Mouse (Mus musculus) mesoderm, embryonic 11.5 days (tissue): Measurements from ENCODE around the gene Dctpp1.

Source experiments
- DNase-seq: peaks from one replicate; pipeline ENCODE4 v3.0.0-alpha.2; 2012; ENCODE audit warnings: low read depth, low spot score

Dctpp1 gene

DNA sequence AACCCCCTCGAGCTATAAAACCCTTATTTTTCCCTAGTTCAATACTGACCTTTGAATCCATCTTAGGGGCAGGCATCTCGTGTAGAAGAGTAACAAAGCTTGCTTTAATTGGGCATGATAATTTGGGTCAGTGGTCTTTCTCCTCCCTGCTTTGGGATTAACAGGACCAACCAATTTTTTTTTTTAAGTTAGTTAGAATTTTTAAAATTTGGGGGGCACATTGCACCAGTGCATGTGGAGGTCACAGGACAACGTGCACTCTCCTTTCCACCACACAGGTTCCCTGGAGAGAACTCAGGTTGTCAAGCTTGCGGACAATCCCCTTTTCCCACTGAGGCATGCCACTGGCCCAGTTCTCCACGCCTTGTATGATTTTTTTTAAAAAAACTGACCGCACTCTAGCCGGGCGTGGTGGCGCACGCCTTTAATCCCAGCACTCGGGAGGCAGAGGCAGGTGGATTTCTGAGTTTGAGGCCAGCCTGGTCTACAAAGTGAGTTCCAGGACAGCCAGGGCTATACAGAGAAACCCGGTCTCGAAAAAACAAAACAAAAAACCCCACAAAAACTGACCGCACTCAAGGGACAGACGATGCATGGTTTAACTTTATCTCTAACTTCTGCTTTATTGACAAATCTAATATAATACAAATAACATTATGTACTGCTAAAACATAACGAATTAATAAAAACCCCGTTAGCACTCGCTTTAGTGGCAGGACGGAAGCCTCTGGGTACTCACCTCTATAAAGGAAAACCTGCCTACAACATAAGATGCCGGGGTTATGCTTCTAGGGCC is 28.5 kb downstream of the Dctpp1 start:
- DNase-seq = no peak

DNA sequence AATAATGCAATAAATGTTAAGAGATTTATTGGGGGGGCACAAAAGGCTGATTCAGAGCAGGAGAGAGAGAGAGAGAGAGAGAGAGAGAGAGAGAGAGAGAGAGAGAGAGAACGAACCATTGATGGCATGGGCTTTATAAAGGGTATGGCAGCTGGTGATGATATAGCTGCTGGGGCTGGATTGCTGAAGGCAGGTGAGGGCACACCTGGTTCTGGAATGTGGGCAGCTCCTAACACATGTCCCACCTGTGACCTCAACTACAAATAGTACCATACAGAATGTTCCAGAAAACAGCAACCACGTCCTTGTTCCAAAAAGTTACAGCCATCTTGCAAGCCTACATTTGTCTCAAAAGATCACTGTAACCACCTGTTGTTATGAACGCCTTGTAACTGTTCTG is 29.1 kb downstream of the Dctpp1 start:
- no peak for DNase-seq

DNA sequence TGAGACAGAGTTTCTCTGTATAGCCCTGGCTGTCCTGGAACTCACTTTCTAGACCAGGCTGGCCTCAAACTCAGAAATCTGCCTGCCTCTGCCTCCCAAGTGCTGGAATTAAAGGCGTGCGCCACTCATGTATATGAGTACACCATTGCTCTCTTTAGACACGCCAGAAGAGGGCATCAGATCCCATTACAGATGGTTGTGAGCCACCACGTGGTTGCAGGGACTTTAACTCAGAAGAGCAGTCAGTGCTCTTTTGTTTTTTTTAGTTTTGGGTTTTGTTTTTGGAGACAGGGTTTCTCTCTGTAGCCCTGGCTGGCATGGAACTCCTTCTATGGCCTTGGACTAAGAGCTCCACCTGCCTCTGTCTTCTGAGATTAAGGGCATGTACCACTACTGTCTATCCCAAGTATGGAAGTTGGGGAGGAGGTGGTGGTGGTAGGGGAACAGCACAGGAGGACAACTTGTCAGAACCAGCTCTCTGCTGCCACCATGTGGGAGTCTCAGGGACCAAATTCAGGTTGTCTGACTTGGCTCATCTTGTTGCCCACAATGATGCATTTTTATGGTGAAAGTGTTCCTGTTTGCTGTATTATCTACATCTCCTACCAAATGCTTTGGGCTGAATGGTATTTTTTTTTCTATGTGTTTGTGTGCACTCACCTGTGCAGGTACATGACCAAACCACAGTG is 31.8 kb downstream of the Dctpp1 start:
- peak; percentile 78 for DNase-seq

DNA sequence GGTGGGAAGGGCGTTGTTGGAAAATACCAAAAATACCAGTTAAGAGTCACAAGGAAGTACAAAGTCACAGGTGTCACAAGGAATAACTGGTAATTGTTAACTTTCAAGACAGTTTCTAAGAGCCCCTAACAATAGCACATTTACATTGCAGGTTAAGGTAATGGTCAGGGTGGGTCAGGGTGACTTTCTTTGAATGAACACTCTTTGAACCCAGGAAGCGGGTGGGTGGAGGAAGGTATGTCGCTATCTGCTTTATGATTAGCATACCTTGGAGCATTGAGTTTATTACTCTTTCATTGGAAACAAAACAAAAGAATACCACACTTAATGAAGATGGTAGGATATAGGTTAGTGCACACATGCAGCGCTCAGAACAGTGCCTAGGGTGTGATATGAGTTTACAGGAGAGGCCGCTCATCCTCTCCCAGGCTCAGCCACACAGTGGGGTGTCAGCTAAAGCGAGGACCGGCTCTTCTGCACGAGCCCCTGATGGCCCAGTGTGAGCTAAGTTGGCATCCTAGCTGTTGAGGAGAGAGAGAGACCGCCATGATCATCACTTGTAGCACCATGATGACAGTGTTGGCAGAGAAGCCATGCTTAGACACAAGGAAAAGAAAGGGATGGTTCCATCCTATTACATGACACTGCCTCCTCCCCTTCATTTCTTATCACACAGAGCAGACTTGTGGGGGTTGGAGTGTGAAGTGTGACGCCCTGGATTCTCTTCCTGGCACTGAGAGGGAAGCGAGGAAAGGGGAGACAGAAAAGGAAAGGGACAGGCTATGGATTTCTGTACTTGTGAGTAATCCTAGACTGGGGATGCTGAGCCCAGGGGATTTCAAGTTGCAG is 35.1 kb downstream of the Dctpp1 start:
- no peak for DNase-seq

DNA sequence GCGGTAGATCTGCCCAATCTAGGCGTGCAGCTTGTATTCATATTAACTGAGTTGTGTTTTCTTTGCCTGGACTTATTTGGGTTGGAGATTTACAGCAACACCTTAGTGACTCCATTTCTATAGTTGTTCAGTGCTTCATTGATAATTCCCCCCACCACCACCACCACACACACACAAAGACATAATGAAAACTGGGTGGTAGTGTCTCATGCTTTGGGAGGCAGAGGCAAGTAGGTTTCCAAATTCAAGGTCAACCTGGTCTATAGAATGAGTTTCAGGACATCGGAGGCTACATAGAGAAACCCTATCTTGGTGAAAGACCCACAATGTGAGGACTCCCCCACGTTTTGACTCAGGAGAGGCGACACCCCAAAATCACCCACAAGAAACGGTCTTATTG is 35.9 kb downstream of the Dctpp1 start:
- DNase-seq = no peak

DNA sequence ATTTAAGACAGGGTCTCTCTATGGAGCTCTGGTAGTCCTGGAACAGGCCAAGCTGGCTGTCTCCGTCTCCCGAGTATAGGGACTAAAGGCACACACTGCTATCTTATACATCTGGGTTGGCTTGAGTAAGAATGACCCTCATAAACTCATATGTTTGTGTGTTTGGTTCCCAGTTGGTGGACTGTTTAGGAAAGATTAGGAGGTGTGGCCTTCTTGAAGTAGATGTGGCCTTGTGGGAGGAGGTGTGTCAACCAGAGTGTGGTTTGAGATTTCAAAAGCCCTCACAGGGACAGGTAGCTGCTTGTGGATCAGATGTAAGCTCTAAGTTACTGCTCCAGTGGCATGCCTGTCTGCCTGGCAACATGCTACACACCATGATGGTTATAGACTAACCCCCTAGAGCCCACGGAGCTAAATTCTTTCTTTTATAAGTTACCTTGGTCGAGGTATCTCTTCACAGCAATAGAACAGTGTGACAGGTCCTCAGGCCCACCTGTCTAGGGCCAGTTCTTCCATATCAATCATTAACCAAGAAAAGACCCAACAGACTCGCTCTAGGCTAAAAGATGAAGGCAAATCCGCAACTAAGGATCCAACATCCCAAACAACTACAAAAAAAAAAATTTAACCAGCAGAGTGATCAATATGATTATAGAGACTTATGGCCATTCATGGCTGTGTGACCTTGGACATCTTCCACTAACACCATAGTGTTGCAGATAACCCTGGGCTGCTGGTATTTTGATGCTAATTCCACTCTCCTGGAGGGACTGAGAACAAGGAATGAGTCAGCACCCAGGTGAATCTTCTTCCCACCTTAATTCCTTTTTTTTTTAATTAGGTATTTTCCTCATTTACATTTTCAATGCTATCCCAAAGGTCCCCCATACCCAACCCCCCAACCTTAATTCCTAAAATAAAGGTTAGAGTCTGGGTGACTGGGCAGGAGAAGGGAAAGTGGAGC is 36.7 kb downstream of the Dctpp1 start:
- DNase-seq = no peak

DNA sequence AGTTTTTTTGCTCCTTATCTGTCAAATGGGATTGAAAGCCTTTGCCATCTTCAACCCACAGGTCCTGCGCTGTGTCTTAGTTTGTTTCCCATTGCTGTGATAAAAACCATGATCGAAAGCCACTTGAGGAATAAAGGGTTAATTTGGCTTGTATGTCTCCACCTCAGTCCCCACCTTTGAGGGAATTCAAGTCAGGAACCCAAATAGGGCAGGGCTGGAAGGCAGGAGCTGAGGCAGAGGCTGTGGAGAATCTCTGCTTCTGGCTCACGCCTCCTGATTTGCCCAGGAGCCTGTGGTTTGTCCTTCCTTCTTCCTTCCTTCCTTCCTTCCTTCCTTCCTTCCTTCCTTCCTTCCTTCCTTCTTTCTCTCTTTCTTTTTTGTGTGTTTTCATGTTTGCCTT is 37.4 kb downstream of the Dctpp1 start:
- DNase-seq = no peak

DNA sequence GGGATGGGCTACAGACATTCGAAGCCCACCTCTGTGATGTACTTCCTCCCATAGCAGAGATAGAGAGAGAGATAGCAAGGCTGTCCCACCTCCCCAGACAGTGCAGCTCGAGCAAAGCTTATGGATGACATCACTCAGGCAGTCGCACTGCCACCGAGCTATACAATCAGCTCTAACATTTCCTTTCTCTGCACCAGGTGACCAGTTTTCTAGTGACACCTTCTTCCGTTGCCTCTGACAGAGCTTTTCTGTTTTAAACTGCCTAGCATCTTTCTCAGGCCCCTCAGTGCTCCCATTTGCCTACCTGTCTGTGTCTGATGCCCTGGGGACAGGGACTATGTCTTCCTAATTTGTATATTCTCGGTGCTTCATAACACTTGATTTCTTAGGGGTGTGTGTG is 40.1 kb downstream of the Dctpp1 start:
- DNase-seq = no peak

DNA sequence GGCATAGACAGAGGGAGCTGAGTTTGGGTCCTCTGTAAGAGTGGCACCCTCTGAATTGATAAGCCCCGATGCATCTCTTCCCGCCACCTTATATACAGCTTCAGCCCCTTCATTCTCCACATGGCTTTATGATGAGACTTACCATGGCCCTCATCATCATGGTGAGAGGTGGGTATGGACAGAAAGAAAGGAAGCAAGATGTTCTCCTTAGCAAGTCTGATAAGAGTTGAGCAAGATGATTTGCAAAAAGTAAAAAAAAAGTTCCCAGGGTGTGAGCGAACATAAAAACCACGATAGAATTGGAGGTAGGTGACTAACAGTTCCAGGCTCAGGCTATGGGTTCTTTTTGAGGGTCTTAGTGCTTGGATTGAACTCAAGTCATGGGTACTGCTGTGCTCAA is 41.8 kb downstream of the Dctpp1 start:
- DNase-seq = no peak

DNA sequence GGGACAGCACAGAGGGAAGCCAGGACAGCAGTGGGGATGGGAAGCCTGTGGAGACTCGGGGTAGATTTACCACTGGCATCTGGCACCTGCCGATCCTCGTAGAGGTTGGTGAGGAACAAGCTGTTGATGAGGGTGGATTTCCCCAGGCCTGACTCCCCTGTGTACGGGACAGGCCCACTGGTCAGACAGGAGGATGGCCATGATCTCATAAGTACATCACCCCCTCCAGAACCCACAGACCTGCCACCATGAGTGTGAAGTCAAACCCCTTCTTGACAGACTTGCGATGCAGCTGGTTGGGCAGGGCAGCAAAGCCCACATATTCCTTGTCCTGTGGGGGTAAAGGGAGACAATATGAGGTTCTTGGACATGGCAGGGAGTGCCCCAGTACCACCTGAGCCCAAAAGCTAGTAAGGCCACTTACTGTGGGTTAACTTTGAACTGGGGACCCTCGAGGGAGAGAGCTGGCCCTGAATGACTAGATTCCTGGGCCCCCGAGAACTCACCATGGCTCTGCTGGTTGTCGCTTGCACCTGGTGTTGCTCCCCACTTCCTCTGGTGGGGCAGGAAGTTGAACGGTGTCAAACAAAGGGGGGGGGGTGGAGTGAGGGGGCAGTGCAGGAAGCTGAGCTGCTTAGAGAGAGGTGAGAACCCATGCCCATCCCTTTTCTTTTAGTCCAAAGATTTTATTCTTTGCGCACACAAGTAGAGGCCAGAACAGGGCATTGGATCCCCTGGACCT is 42.4 kb downstream of the Dctpp1 start:
- DNase-seq = no peak

DNA sequence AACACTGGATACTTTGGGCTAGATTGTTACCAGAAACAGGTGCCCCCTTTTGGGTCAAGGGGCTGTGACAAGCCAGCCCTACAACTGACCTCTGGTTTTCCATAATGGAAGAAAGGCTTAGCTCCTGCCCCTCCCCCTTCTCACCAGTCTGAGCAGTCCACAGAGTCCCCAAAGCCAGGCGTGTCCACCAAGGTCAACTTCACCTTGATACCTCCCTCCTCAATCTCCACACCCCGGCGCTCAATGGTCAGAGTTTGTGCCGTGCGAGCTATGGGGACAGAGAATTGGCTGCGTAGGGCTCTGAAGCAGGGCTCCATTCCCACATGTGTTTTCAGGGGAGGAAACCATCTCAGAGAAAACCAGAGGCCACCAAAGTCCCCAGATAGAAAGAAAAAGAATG is 43.0 kb downstream of the Dctpp1 start:
- DNase-seq = no peak

DNA sequence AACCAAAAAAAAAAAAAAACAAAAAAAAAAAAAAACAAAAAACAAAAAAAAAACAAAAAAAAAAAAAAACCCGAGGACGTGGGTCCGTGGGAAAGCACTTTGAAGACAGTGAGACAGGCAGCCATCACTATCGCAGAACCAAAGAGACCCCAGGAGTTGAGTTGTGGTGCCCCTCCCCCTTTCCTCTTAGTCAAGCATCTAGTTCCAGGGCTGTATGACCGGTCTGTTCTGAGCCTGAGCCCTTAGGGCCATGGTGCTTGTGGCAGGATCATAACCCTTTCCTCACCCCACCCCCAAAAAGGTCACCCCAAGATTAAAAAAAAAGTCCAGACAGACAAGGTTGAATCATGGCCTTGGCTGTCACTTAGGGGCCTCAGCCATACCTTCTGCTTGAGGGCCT is 44.2 kb downstream of the Dctpp1 start:
- no peak for DNase-seq

DNA sequence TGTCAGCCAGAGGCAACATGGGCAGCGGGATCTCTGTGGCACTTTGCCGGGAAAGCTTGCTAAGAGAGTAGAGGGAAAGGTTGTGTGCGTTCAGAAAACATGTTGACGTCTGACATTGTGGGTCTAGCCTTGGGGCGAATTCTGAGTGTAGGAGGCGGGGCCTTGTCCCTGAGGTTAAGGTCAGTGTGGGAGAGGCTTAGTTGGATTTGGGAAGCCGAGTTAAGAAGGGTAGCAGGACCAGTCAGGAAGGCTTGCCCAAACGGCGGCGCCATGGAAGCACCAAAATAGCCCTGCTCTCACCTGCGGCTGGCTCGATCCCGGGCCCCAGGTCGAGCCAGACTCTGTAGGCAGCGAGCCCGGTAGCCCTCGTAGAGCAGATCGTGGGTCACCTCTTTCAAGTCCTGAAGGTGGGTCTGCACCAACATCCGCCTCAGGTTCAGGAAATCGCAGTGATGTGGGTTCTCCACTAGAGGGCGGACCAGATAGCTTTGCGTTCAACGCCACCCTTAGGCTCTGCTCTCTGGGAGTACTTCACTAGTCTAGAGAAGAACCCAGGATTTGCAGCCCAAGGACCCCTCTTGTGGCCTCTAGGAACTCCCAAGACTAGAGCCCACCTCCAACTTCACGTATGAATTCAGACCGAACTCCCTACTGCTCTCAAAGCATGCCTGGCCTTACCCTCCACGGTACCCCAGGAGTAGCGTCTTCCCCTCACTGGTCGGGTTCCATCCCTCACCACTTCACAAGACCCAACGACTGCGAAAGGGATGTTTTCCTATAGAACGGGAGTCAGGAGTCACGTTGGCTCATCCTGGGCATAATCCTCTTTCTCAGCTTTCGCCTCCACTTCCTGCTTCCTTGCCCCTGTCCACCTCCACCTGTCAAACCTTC is 45.3 kb downstream of the Dctpp1 start:
- DNase-seq = peak; percentile 78

DNA sequence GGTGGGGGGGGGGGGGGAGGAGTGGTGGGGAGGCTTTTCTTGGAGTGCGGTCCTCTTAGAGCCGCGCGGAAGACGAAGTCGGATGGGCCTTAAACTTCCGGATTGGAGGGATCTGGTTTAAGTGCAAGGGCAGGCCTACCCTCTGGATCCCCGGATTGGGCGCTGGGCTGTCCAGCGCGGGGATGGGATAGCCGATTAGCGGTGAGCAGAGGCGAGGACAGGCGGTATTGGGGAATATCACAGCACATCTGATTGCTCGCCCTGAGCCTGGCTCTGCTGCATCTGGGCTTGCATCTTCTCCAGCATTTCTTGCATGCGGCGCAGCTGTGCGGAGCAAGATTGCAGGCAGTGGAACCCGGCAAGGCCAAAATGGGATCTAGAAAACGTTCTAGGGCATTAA is 46.0 kb downstream of the Dctpp1 start:
- no peak for DNase-seq

DNA sequence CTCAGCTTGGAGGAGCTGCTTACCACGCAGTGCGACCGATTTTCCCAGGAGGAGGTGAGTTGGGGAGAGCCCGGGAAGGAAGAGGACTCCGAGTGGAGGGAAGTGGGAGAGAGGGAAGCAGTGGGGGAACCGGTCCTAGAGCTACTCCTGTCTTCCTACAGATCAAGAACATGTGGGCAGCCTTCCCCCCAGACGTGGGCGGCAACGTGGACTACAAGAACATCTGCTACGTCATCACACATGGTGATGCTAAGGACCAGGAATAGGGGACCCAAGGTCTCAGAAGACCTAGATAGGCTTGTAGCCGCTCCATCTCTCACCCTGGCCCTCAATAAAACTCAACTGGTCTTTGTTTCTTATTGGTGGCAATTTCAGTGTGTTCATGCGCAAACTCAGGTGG is 46.6 kb downstream of the Dctpp1 start:
- DNase-seq = no peak

DNA sequence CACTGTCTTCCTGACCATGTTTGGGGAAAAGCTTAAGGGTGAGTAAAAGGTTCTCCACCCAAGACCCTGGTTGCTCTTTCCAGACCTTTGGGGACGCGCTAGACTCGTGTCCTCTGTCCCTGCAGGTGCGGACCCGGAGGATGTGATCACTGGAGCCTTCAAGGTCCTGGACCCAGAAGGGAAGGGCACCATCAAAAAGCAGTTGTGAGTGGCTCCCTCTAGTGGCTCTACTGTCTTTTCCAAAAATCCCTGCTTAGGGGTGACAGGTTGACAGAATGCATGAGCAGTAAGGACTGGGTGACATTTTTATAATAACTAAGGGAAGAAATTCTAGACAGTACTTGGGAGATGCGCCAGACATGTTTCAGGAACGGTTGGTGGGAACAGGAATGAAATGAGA is 47.0 kb downstream of the Dctpp1 start:
- no peak for DNase-seq

DNA sequence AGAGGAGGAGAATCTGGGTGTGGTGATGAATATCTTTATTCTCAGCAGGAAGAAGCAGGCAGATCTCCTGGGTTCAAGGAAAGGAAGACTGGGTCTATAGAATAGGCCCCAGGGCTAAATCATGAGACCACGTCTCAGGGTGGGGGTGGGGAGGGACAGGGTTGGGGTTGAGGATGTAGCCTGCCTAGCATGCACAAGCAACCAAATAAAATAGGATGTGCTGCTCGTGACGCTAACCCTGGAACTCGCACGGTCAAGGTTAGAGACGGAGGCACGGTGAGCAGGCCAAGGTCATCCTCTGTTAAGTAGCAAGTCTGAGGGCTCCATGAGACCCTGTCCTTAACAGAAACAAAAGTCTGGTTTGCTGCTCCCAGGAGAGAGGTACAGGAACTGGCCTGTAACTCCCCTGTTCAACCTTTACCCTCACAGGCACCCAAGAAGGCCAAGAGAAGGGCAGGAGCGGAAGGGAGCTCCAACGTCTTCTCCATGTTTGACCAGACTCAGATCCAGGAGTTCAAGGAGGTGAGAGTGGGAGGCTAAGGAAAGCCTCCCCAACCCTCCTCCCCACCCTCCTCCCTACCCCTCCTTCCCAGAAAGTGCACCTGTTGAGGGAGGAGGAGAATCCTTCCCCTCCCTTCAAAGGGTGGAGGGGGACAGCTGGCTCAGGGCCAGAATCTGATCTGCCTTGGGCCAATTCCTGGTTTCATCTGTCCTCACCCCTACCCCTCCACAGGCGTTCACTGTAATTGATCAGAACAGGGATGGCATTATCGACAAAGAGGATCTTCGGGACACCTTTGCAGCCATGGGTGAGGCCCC is 47.9 kb downstream of the Dctpp1 start:
- no peak for DNase-seq

DNA sequence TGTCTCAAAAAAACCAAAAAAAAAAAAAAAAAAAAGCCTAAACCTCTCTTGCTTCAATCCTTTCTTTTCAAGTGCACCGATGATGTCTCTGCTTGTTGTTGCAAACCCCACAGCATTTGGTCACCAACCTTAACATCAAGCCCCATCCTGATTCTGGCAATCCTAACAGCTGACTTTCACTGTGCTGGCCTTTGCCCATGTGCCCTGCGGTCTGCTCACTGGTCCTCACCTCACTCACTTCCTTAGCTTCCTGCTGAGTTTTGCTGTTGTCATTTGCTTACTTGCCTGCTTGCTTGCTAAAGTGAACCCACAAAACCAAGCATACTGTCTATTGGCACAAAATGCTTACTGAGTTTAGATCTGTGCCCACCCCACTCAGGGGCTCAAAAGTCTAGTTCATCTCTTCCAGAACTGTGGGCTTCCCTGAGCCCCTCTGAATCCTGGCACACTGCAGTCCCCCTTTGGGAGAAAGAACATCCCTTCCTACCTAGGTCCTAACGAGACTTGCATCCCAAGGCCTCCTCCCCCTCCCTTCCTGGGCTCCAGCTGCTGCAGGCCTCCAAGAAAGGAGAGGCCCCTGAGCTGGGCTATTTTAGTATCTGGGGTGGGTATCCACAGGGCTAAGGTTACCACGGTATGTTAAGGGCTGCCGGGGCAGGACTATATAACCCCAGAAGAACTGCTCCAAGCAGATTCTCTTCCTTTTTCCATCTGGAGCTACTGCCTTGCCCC is 49.3 kb downstream of the Dctpp1 start:
- no peak for DNase-seq
